Mouse (Mus musculus): ENCODE measurements around the gene Fbxl7. TPM values are rescaled to one million over a fixed set of nuclear protein-coding genes. Genes with fewer than 3 reads are reported as not detected.

Fbxl7 gene
- polyA plus RNA-seq, 1 experiment from 2014 or later: 15.6 TPM

- Histone ChIP-seq H3K27me3 (replicated peaks) (no peaks in the 10 kb centered on the region), H3K4me2 (no peak overlapping the region), H3K9ac (no peak overlapping the region), H3K9me3 (replicated peaks) (no peaks in the 10 kb centered on the region), H3K4me1 (replicated peaks) (peaks cover 7% of the 10 kb centered on the region), H3K36me3 (no peaks in the 10 kb centered on the region), H3K27ac (ENCODE audit: poor library complexity, severe bottlenecking) (no peak overlapping the region), H3K4me3 (no peak overlapping the region)
- 92% methylated on average over 17 of the region's 17 CpGs for WGBS
- ATAC-seq (ENCODE audit: insufficient number of reproducible peaks, low FRiP score): no peak
These were observed 272.1 kb downstream of the Fbxl7 start for GRCm38 (mm10) chr15:26623242-26623641.

GRCm38 (mm10) chr15:26620279-26620678 is 275.1 kb downstream of the Fbxl7 start:
- Histone ChIP-seq H3K9me3 (replicated peaks) (no peaks in the 10 kb centered on the region), H3K9ac (no peak overlapping the region), H3K4me2 (no peak overlapping the region), H3K27me3 (replicated peaks) (no peaks in the 10 kb centered on the region), H3K4me1 (replicated peaks) (peaks cover 7% of the 10 kb centered on the region), H3K27ac (ENCODE audit: poor library complexity, severe bottlenecking) (no peak overlapping the region), H3K4me3 (no peak overlapping the region), H3K36me3 (no peaks in the 10 kb centered on the region)
- WGBS: 43% methylated on average over 5 of the region's 5 CpGs
- no peak for ATAC-seq (ENCODE audit: insufficient number of reproducible peaks, low FRiP score)

- Histone ChIP-seq H3K27ac (ENCODE audit: poor library complexity, severe bottlenecking) (no peak overlapping the region), H3K4me3 (no peak overlapping the region)
- WGBS: 51% methylated on average over 7 of the region's 7 CpGs
These were observed 276.2 kb downstream of the Fbxl7 start for GRCm38 (mm10) chr15:26619221-26619620.

GRCm38 (mm10) chr15:26596239-26596638 is 299.1 kb downstream of the Fbxl7 start:
- H3K4me2 ChIP-seq: no peak overlapping the region
- peaks cover 6% of the 10 kb centered on the region; the same call in 1 of the 2 replicates for H3K4me1 ChIP-seq (replicated peaks)
- no peak overlapping the region for H3K27ac ChIP-seq (ENCODE audit: poor library complexity, severe bottlenecking)
- WGBS: 82% methylated on average over 3 of the region's 3 CpGs
- H3K27me3 ChIP-seq (replicated peaks): no peaks in the 10 kb centered on the region
- H3K9ac ChIP-seq: no peak overlapping the region
- no peaks in the 10 kb centered on the region for H3K9me3 ChIP-seq (replicated peaks)
- no peak overlapping the region for H3K4me3 ChIP-seq
- H3K36me3 ChIP-seq: no peaks in the 10 kb centered on the region
- no peak for ATAC-seq (ENCODE audit: insufficient number of reproducible peaks, low FRiP score)

More at GRCm38 (mm10) chr15:26619221-26619620, 276.2 kb downstream of the Fbxl7 start:
- Histone ChIP-seq H3K9ac (no peak overlapping the region), H3K4me1 (replicated peaks) (peaks cover 7% of the 10 kb centered on the region), H3K36me3 (no peaks in the 10 kb centered on the region), H3K27me3 (replicated peaks) (no peaks in the 10 kb centered on the region), H3K4me2 (no peak overlapping the region; the same call in 1 of the 2 replicates), H3K9me3 (replicated peaks) (no peaks in the 10 kb centered on the region)
- ATAC-seq (ENCODE audit: insufficient number of reproducible peaks, low FRiP score): no peak

- no peak for ATAC-seq (ENCODE audit: insufficient number of reproducible peaks, low FRiP score)
- Histone ChIP-seq H3K4me3 (no peak overlapping the region), H3K27ac (ENCODE audit: poor library complexity, severe bottlenecking) (no peak overlapping the region), H3K4me1 (replicated peaks) (no peaks in the 10 kb centered on the region), H3K36me3 (no peaks in the 10 kb centered on the region), H3K9me3 (replicated peaks) (no peaks in the 10 kb centered on the region), H3K27me3 (replicated peaks) (no peaks in the 10 kb centered on the region), H3K9ac (no peak overlapping the region), H3K4me2 (no peak overlapping the region)
- WGBS: 75% methylated on average over 8 of the region's 8 CpGs
These were observed 315.3 kb downstream of the Fbxl7 start for GRCm38 (mm10) chr15:26579947-26580709.

- no peaks in the 10 kb centered on the region for H3K27me3 ChIP-seq (replicated peaks)
- no peaks in the 10 kb centered on the region for H3K4me1 ChIP-seq (replicated peaks)
- H3K27ac ChIP-seq (ENCODE audit: poor library complexity, severe bottlenecking): no peak overlapping the region
- no peak overlapping the region for H3K9ac ChIP-seq
- H3K9me3 ChIP-seq (replicated peaks): no peaks in the 10 kb centered on the region
- no peak overlapping the region for H3K4me2 ChIP-seq
- ATAC-seq (ENCODE audit: insufficient number of reproducible peaks, low FRiP score): no peak
- no peaks in the 10 kb centered on the region for H3K36me3 ChIP-seq
- no peak overlapping the region for H3K4me3 ChIP-seq
- 88% methylated on average over 1 of the region's 1 CpGs for WGBS
These were observed 316.9 kb downstream of the Fbxl7 start for GRCm38 (mm10) chr15:26578500-26578899.

- no peaks in the 10 kb centered on the region for H3K36me3 ChIP-seq
- H3K4me3 ChIP-seq: no peak overlapping the region
- no peaks in the 10 kb centered on the region for H3K9me3 ChIP-seq (replicated peaks)
- no peaks in the 10 kb centered on the region for H3K4me1 ChIP-seq (replicated peaks)
- H3K4me2 ChIP-seq: no peak overlapping the region
- no peaks in the 10 kb centered on the region for H3K27me3 ChIP-seq (replicated peaks)
- no peak for ATAC-seq (ENCODE audit: insufficient number of reproducible peaks, low FRiP score)
- WGBS: 74% methylated on average over 2 of the region's 2 CpGs
- no peak overlapping the region for H3K27ac ChIP-seq (ENCODE audit: poor library complexity, severe bottlenecking)
- H3K9ac ChIP-seq: no peak overlapping the region
These were observed 329.3 kb downstream of the Fbxl7 start for GRCm38 (mm10) chr15:26566076-26566475.

GRCm38 (mm10) chr15:26553620-26554019 is 341.8 kb downstream of the Fbxl7 start:
- H3K27ac ChIP-seq (ENCODE audit: poor library complexity, severe bottlenecking): no peak overlapping the region
- ATAC-seq (ENCODE audit: insufficient number of reproducible peaks, low FRiP score): no peak
- H3K4me2 ChIP-seq: no peak overlapping the region
- H3K9ac ChIP-seq: no peak overlapping the region
- H3K9me3 ChIP-seq (replicated peaks): no peaks in the 10 kb centered on the region
- H3K27me3 ChIP-seq (replicated peaks): no peaks in the 10 kb centered on the region
- H3K4me1 ChIP-seq (replicated peaks): no peaks in the 10 kb centered on the region
- H3K4me3 ChIP-seq: no peak overlapping the region
- WGBS: 71% methylated on average over 10 of the region's 10 CpGs
- H3K36me3 ChIP-seq: peaks cover 17% of the 10 kb centered on the region

GRCm38 (mm10) chr15:26533997-26534700 is 361.2 kb downstream of the Fbxl7 start:
- Histone ChIP-seq H3K9me3 (replicated peaks) (no peaks in the 10 kb centered on the region), H3K9ac (no peak overlapping the region), H3K27ac (ENCODE audit: poor library complexity, severe bottlenecking) (no peak overlapping the region), H3K36me3 (no peaks in the 10 kb centered on the region), H3K27me3 (replicated peaks) (no peaks in the 10 kb centered on the region), H3K4me2 (no peak overlapping the region), H3K4me1 (replicated peaks) (no peaks in the 10 kb centered on the region), H3K4me3 (no peak overlapping the region)
- no peak for ATAC-seq (ENCODE audit: insufficient number of reproducible peaks, low FRiP score)
- WGBS: 71% methylated on average over 3 of the region's 3 CpGs

GRCm38 (mm10) chr15:26519220-26519631 is 376.2 kb downstream of the Fbxl7 start:
- Histone ChIP-seq H3K36me3 (no peaks in the 10 kb centered on the region), H3K27ac (ENCODE audit: poor library complexity, severe bottlenecking) (no peak overlapping the region), H3K4me2 (no peak overlapping the region), H3K4me3 (no peak overlapping the region), H3K9ac (no peak overlapping the region), H3K4me1 (replicated peaks) (no peaks in the 10 kb centered on the region), H3K27me3 (replicated peaks) (no peaks in the 10 kb centered on the region), H3K9me3 (replicated peaks) (no peaks in the 10 kb centered on the region)
- 54% methylated on average over 6 of the region's 6 CpGs for WGBS
- no peak for ATAC-seq (ENCODE audit: insufficient number of reproducible peaks, low FRiP score)

- H3K9ac ChIP-seq: no peak overlapping the region
- H3K27me3 ChIP-seq (replicated peaks): no peaks in the 10 kb centered on the region
- 47% methylated on average over 4 of the region's 4 CpGs for WGBS
These were observed 394.4 kb downstream of the Fbxl7 start for GRCm38 (mm10) chr15:26501024-26501423.

More at GRCm38 (mm10) chr15:26501024-26501423, 394.4 kb downstream of the Fbxl7 start:
- Histone ChIP-seq H3K4me2 (no peak overlapping the region), H3K27ac (ENCODE audit: poor library complexity, severe bottlenecking) (no peak overlapping the region), H3K9me3 (replicated peaks) (no peaks in the 10 kb centered on the region), H3K36me3 (no peaks in the 10 kb centered on the region), H3K4me3 (no peak overlapping the region), H3K4me1 (replicated peaks) (no peaks in the 10 kb centered on the region)
- ATAC-seq (ENCODE audit: insufficient number of reproducible peaks, low FRiP score): no peak

Data from heart, embryonic 12.5 days (tissue).